Mouse (Mus musculus): ENCODE results near the gene Begain. TPM values are rescaled to one million over a fixed set of nuclear protein-coding genes. Genes with fewer than 3 reads are reported as not detected.

Begain gene
- total and polyA plus RNA-seq, 2 experiments from 2014 or later: 25.9 to 61.2 TPM

- ATAC-seq (no peak), DNase-seq (no peak)
- TF ChIP-seq CTCF (IDR thresholded peaks at IDR 0.05; ENCODE audit: low read depth): no peak
- no peak overlapping the region for H3K27ac ChIP-seq (ENCODE audit: low read depth, low read length)
- WGBS: 74% methylated on average over 4 of the region's 4 CpGs
- no peak overlapping the region for H3K4me2 ChIP-seq (ENCODE audit: low read depth)
- H3K27me3 ChIP-seq (ENCODE audit: insufficient read depth, low read length): peaks cover 29% of the 10 kb centered on the region
- H3K9me3 ChIP-seq (ENCODE audit: low read length): no peaks in the 10 kb centered on the region
- H3K9ac ChIP-seq: no peak overlapping the region
- H3K4me3 ChIP-seq (ENCODE audit: low read depth, low read length): no peak overlapping the region
- H3K36me3 ChIP-seq (ENCODE audit: insufficient read depth): no peaks in the 10 kb centered on the region
- H3K4me1 ChIP-seq (ENCODE audit: insufficient read depth): no peaks in the 10 kb centered on the region; the same call in 1 of the 2 replicates
Measured at GRCm38 (mm10) chr12:109057736-109058135, 10.3 kb downstream of the Begain start.

GRCm38 (mm10) chr12:109053020-109053806, 14.8 kb downstream of the Begain start:
- Histone ChIP-seq H3K4me1 (ENCODE audit: insufficient read depth) (no peaks in the 10 kb centered on the region; the same call in 1 of the 2 replicates), H3K9me3 (ENCODE audit: low read length) (no peaks in the 10 kb centered on the region), H3K27me3 (ENCODE audit: insufficient read depth, low read length) (peaks cover 57% of the 10 kb centered on the region), H3K4me3 (ENCODE audit: low read depth, low read length) (peak overlapping the region; percentile 44), H3K9ac (peak overlapping the region; percentile 53), H3K4me2 (ENCODE audit: low read depth) (peak overlapping the region; percentile 94), H3K36me3 (ENCODE audit: insufficient read depth) (no peaks in the 10 kb centered on the region), H3K27ac (ENCODE audit: low read depth, low read length) (no peak overlapping the region)
- ATAC-seq (peak; percentile 40), DNase-seq (no peak)
- no peak for TF ChIP-seq CTCF (IDR thresholded peaks at IDR 0.05; ENCODE audit: low read depth)
- 3% methylated on average over 82 of the region's 105 CpGs for WGBS

- no peaks in the 10 kb centered on the region for H3K36me3 ChIP-seq (ENCODE audit: insufficient read depth)
- H3K27ac ChIP-seq (ENCODE audit: low read depth, low read length): no peak overlapping the region
- no peak overlapping the region for H3K4me2 ChIP-seq (ENCODE audit: low read depth)
- peaks cover 45% of the 10 kb centered on the region for H3K27me3 ChIP-seq (ENCODE audit: insufficient read depth, low read length)
- no peak overlapping the region for H3K9ac ChIP-seq
- DNase-seq: no peak
- H3K4me1 ChIP-seq (ENCODE audit: insufficient read depth): no peaks in the 10 kb centered on the region; the same call in 1 of the 2 replicates
- 88% methylated on average over 4 of the region's 4 CpGs for WGBS
- no peak overlapping the region for H3K4me3 ChIP-seq (ENCODE audit: low read depth, low read length)
- TF ChIP-seq CTCF (IDR thresholded peaks at IDR 0.05; ENCODE audit: low read depth): no peak
- no peaks in the 10 kb centered on the region for H3K9me3 ChIP-seq (ENCODE audit: low read length)
- ATAC-seq: no peak
Measured at GRCm38 (mm10) chr12:109049949-109050348, 18.1 kb downstream of the Begain start.

GRCm38 (mm10) chr12:109045581-109045980, 22.4 kb downstream of the Begain start:
- WGBS: 73% methylated on average over 7 of the region's 7 CpGs
- ATAC-seq (no peak), DNase-seq (no peak)
- Histone ChIP-seq H3K4me1 (ENCODE audit: insufficient read depth) (no peaks in the 10 kb centered on the region), H3K27ac (ENCODE audit: low read depth, low read length) (no peak overlapping the region), H3K9ac (no peak overlapping the region), H3K27me3 (ENCODE audit: insufficient read depth, low read length) (0 out of 2 replicates have a peak, but pooled peaks cover 8% of the 10 kb centered on the region), H3K4me3 (ENCODE audit: low read depth, low read length) (no peak overlapping the region), H3K9me3 (ENCODE audit: low read length) (no peaks in the 10 kb centered on the region), H3K4me2 (ENCODE audit: low read depth) (no peak overlapping the region), H3K36me3 (ENCODE audit: insufficient read depth) (no peaks in the 10 kb centered on the region)
- TF ChIP-seq CTCF (IDR thresholded peaks at IDR 0.05; ENCODE audit: low read depth): no peak

GRCm38 (mm10) chr12:109044497-109044896, 23.5 kb downstream of the Begain start:
- no peak for ATAC-seq
- Histone ChIP-seq H3K9me3 (ENCODE audit: low read length) (no peaks in the 10 kb centered on the region), H3K4me3 (ENCODE audit: low read depth, low read length) (no peak overlapping the region), H3K27me3 (ENCODE audit: insufficient read depth, low read length) (no peaks in the 10 kb centered on the region), H3K27ac (ENCODE audit: low read depth, low read length) (no peak overlapping the region), H3K36me3 (ENCODE audit: insufficient read depth) (no peaks in the 10 kb centered on the region), H3K4me2 (ENCODE audit: low read depth) (no peak overlapping the region), H3K9ac (no peak overlapping the region), H3K4me1 (ENCODE audit: insufficient read depth) (no peaks in the 10 kb centered on the region)
- peak; percentile 58 for TF ChIP-seq CTCF (IDR thresholded peaks at IDR 0.05; ENCODE audit: low read depth)
- WGBS: 26% methylated on average over 5 of the region's 5 CpGs
- DNase-seq: no peak

GRCm38 (mm10) chr12:109039311-109039710, 28.7 kb downstream of the Begain start:
- Histone ChIP-seq H3K4me1 (ENCODE audit: insufficient read depth) (no peaks in the 10 kb centered on the region), H3K36me3 (ENCODE audit: insufficient read depth) (no peaks in the 10 kb centered on the region), H3K9ac (no peak overlapping the region), H3K27ac (ENCODE audit: low read depth, low read length) (no peak overlapping the region), H3K4me2 (ENCODE audit: low read depth) (no peak overlapping the region), H3K27me3 (ENCODE audit: insufficient read depth, low read length) (no peaks in the 10 kb centered on the region), H3K9me3 (ENCODE audit: low read length) (no peaks in the 10 kb centered on the region), H3K4me3 (ENCODE audit: low read depth, low read length) (no peak overlapping the region)
- DNase-seq (peak; percentile 27), ATAC-seq (no peak)
- TF ChIP-seq CTCF (IDR thresholded peaks at IDR 0.05; ENCODE audit: low read depth): no peak
- 33% methylated on average over 7 of the region's 7 CpGs for WGBS

- DNase-seq (peak; percentile 32), ATAC-seq (peak; percentile 57)
- no peak overlapping the region for H3K4me2 ChIP-seq (ENCODE audit: low read depth)
- H3K27me3 ChIP-seq (ENCODE audit: insufficient read depth, low read length): no peaks in the 10 kb centered on the region
- H3K4me3 ChIP-seq (ENCODE audit: low read depth, low read length): no peak overlapping the region
- H3K36me3 ChIP-seq (ENCODE audit: insufficient read depth): peaks cover 8% of the 10 kb centered on the region
- no peak overlapping the region for H3K9ac ChIP-seq
- WGBS: 12% methylated on average over 14 of the region's 14 CpGs
- no peaks in the 10 kb centered on the region for H3K4me1 ChIP-seq (ENCODE audit: insufficient read depth)
- 0 out of 2 replicates have a peak, but pooled peaks cover 3% of the 10 kb centered on the region for H3K9me3 ChIP-seq (ENCODE audit: low read length)
- TF ChIP-seq CTCF (IDR thresholded peaks at IDR 0.05; ENCODE audit: low read depth): no peak
- H3K27ac ChIP-seq (ENCODE audit: low read depth, low read length): no peak overlapping the region
Measured at GRCm38 (mm10) chr12:109038179-109038819, 29.7 kb downstream of the Begain start.
